Mouse (Mus musculus) gastrocnemius, adult 2 months (tissue): ENCODE data around the gene Stac. TPM values are rescaled to one million over a fixed set of nuclear protein-coding genes. Genes with fewer than 3 reads are reported as not detected.

Experiments used
- DNase-seq: peaks from one replicate; pipeline ENCODE4 v3.0.0; 2022
- H3K27ac ChIP-seq: fragments of 200-600 bp; 2 replicates; pipeline ENCODE4 v1.8.1; 2022; ENCODE audit warnings: mild to moderate bottlenecking
- H3K4me3 ChIP-seq: fragments of 200-600 bp; 2 replicates; pipeline ENCODE4 v1.8.1; 2022; ENCODE audit warnings: mild to moderate bottlenecking, moderate library complexity
- CTCF ChIP-seq: fragments of 200-600 bp; IDR thresholded peaks from 2 replicates; pipeline ENCODE4 v1.8.1; 2022; ENCODE audit warnings: antibody characterized with exemption, mild to moderate bottlenecking, moderate library complexity
- intact Hi-C: fragments of 180-260 bp; cut with DNase I; formaldehyde crosslinking; loops from one replicate; pipeline ENCODE4 v1.15.1; 2025
- total RNA-seq, 2 experiments: library from RNA; stranded (reverse); gene quantifications; 2 replicates each; pipeline ENCODE4 v1.2.3; 2021

Gene Stac
- total RNA-seq, 2 experiments from 2014 or later: 0.13 to 0.45 TPM

GRCm38 (mm10) chr9:111573836-111574235 lies 116.3 kb downstream of the Stac start:
- no peak overlapping the region for H3K27ac ChIP-seq
- intact Hi-C loops: loop anchor here (5.0 kb wide), 1 partner anchor 343 kb away; no protein-coding TSS in a partner anchor

GRCm38 (mm10) chr9:111571619-111572018 lies 118.5 kb downstream of the Stac start:
- no peak for DNase-seq
- Histone ChIP-seq H3K27ac (no peak overlapping the region), H3K4me3 (no peak overlapping the region)
- intact Hi-C loops: loop anchor here (5.0 kb wide), 1 partner anchor 346 kb away; no protein-coding TSS in a partner anchor
- peak; percentile 38 for TF ChIP-seq CTCF

More at GRCm38 (mm10) chr9:111573836-111574235, 116.3 kb downstream of the Stac start:
- no peak for DNase-seq
- H3K4me3 ChIP-seq: no peak overlapping the region
- no peak for TF ChIP-seq CTCF

GRCm38 (mm10) chr9:111564176-111564575 lies 126.0 kb downstream of the Stac start:
- no peak overlapping the region for H3K27ac ChIP-seq
- no peak for DNase-seq
- intact Hi-C loops: no loop called here
- TF ChIP-seq CTCF: no peak
- H3K4me3 ChIP-seq: no peak overlapping the region

DNA sequence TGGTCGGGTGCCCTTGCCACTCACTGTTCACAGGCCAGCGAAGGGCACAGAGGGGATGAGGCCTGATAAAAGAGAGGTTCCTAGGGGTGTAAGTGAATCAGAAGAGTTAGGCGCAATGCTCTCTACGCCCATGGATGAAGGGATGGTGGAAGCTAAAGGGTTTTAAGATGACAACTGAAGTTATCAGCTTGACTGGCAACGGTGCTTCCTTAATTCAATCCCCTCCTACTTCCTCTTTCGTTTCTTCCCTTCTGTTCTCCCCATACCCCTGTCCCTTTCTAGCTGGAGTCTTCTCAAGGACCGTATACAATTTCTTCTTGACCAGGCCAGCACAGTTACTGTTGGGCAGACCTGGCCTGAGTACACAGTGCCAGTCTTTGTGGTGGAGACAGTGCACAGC lies 126.9 kb downstream of the Stac start:
- Histone ChIP-seq H3K4me3 (peak overlapping the region; percentile 40), H3K27ac (no peak overlapping the region)
- no peak for TF ChIP-seq CTCF
- intact Hi-C loops: no loop called here
- no peak for DNase-seq

- no peak for DNase-seq
- Histone ChIP-seq H3K27ac (peak overlapping the region; percentile 35), H3K4me3 (peak overlapping the region; percentile 40)
- TF ChIP-seq CTCF: no peak
- intact Hi-C loops: no loop called here
Measured at GRCm38 (mm10) chr9:111562217-111562988, 127.7 kb downstream of the Stac start.

DNA sequence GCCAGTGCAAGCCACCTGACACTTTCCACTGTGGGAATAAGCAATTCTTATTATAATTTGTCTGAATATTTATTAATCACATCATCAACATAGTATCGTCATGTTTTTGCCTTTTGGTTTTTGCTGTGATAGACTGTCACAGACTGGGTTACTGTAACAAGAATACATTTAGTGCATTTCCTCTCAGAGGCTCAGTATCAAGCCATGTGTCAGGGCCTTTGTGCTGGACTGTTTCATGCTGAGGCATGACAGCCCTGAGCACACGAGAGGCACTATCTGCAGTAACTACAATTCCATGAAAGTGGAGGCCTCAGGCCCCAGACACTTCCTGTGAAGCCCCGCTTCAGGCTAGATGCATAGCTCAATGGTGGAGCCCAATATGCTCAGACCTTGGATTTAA lies 133.4 kb downstream of the Stac start:
- intact Hi-C loops: no loop called here
- Histone ChIP-seq H3K4me3 (no peak overlapping the region), H3K27ac (no peak overlapping the region)
- TF ChIP-seq CTCF: no peak
- DNase-seq: no peak

DNA sequence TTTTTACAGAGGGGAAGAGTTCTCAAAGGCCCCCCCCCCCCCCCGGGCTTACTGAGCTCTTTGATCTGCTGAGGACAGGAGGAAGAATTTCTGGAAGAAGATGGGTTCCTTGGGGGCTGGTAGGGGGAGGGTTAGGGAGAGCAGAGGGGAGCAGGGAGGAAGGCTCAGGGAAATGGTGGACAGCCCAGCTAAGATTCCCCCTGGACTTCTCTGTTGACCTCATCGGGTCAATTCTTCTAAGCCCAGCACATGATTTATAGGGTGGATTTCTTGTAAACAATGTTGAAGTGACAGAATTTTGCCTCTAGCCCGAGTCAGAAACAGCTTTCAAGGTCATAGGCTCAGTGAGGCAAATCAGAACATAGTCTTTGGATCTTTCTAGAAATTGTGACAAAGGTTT lies 137.3 kb downstream of the Stac start:
- TF ChIP-seq CTCF: no peak
- no peak for DNase-seq
- Histone ChIP-seq H3K4me3 (no peak overlapping the region), H3K27ac (no peak overlapping the region)
- intact Hi-C loops: no loop called here

- TF ChIP-seq CTCF: peak; percentile 66
- Histone ChIP-seq H3K27ac (no peak overlapping the region), H3K4me3 (no peak overlapping the region)
- intact Hi-C loops: loop anchor here (2.0 kb wide), 1 partner anchor 367 kb away; no protein-coding TSS in a partner anchor
- no peak for DNase-seq
Measured at GRCm38 (mm10) chr9:111551461-111552190, 138.5 kb downstream of the Stac start.

- no peak for DNase-seq
- TF ChIP-seq CTCF: no peak
- Histone ChIP-seq H3K4me3 (no peak overlapping the region), H3K27ac (no peak overlapping the region)
- intact Hi-C loops: loop anchor here (2.0 kb wide), 1 partner anchor 368 kb away; no protein-coding TSS in a partner anchor
Measured at GRCm38 (mm10) chr9:111550963-111551321, 139.2 kb downstream of the Stac start.

DNA sequence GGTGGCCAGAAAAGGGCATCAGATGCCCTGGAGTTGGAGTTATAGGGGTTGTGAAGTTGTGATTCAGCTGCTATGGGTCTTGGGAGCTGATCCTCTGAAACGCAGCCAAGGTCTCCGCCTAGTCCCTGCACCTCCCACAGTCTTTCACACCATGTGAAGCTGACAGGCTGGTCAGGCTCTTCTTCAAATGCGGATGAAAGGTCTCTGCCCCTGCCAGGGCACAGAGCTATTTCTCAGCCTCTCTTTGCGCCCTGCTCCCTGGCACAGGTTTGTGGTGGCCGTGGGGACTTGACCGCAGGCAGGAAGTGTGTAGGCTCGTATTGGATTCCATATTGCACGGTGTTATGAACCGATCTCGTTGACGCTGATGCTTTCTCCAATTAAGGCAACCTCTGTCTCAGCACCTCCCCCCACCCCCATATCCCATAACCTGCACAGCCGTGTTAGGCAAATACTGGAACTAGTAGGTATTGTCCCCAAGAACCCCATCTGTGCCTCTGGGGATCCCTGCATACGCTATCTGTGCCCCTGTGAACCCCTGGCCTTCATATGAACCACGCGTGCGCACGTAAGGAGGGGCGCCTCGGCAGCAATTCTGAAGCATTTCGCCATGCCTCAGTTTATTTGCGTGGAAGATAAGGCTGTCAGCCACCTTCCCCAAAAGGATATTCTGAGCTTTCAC lies 139.7 kb downstream of the Stac start:
- TF ChIP-seq CTCF: no peak
- Histone ChIP-seq H3K27ac (no peak overlapping the region), H3K4me3 (no peak overlapping the region)
- intact Hi-C loops: loop anchor here (2.0 kb wide), 1 partner anchor 368 kb away; no protein-coding TSS in a partner anchor
- DNase-seq: no peak

- Histone ChIP-seq H3K4me3 (no peak overlapping the region), H3K27ac (no peak overlapping the region)
- intact Hi-C loops: no loop called here
- no peak for TF ChIP-seq CTCF
- no peak for DNase-seq
Measured at GRCm38 (mm10) chr9:111542663-111543062, 147.5 kb downstream of the Stac start.

DNA sequence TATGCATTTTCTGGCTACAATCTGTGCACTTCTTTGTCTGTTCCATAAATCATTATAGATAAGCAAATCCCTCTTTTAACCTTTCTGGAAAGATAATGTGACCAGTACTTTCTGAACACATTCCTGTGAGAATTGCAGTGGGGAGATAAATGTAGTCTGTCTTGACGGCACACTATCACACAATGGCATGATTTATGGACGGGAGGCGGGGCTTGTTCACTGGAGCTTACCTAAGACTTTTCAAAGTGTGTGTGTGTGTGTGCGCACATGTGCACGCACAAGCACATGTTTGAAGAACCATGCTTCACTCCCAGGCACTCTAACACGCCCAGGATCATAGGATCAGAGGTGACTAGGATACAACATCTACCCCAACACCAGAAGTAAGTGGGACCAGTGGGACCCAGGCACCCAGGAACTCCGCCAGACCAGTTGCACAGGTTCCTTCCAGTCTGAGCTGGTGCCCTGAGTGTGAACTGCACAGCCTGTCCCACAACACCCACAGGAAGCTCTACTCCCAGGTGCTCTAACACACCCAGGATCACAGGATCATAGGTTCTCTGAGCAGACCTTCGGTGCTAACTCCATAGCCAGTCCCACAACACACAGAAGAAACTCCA lies 154.6 kb downstream of the Stac start:
- Histone ChIP-seq H3K27ac (no peak overlapping the region), H3K4me3 (no peak overlapping the region)
- no peak for TF ChIP-seq CTCF
- no peak for DNase-seq
- intact Hi-C loops: no loop called here
